Mouse (Mus musculus): ENCODE data around the gene Cd160. TPM values are rescaled to one million over a fixed set of nuclear protein-coding genes. Genes with fewer than 3 reads are reported as not detected.

Gene Cd160
- total and polyA plus RNA-seq, 3 experiments, result not detected

GRCm38 (mm10) chr3:96814342-96814741, 14.8 kb downstream of the Cd160 start:
- Histone ChIP-seq H3K27ac (ENCODE audit: insufficient read depth, low read depth) (no peak overlapping the region), H3K9ac (ENCODE audit: insufficient read depth, low read depth) (no peak overlapping the region), H3K4me2 (ENCODE audit: insufficient read depth, low read depth, poor library complexity, severe bottlenecking) (no peak overlapping the region), H3K36me3 (replicated peaks in 1 of 2; ENCODE audit: control insufficient read depth in 1 of 2, insufficient read depth in 1 of 2, low read length in 1 of 2) (no peaks in the 10 kb centered on the region), H3K4me1 (ENCODE audit: control insufficient read depth in 1 of 2, insufficient read depth in 2 of 2) (no peaks in the 10 kb centered on the region), H3K4me3 (replicated peaks in 1 of 3; ENCODE audit: low read depth in 2 of 3, low read length in 2 of 3, poor library complexity in 1 of 3) (no peak overlapping the region), H3K27me3 (replicated peaks) (no peaks in the 10 kb centered on the region), H3K79me2 (replicated peaks; ENCODE audit: control insufficient read depth, extremely low read depth, insufficient read depth, poor library complexity, severe bottlenecking) (no peaks in the 10 kb centered on the region), H3K9me3 (replicated peaks; ENCODE audit: low read length) (peaks cover 3% of the 10 kb centered on the region)
- dilution Hi-C loops (cut with MboI; ENCODE audit: extremely low pct_ligation_motif_present, extremely low pct_unique_long_range_greater_than_20kb, low sequenced_read_pairs), result no loop called here
- no peak for DNase-seq (ENCODE audit: extremely low read depth)
- in situ Hi-C loops (cut with MboI; ENCODE audit: low pct_ligation_motif_present, low pct_unique_long_range_greater_than_20kb, low sequenced_read_pairs), result loop anchor here (25.0 kb wide), 1 partner anchor 273 kb away; no protein-coding TSS in a partner anchor
- no peak for TF ChIP-seq SIN3A (IDR thresholded peaks at IDR 0.05; ENCODE audit: low read length)
- no peak for TF ChIP-seq POLR2A (IDR thresholded peaks at IDR 0.05; ENCODE audit: low read depth, low read length)
- no peak for TF ChIP-seq ELF1 (IDR thresholded peaks at IDR 0.05; ENCODE audit: low read depth, low read length)
- no peak for TF ChIP-seq MAX (IDR thresholded peaks at IDR 0.05; ENCODE audit: low read length)
- TF ChIP-seq ETS1 (conservative IDR thresholded peaks at IDR 0.05; ENCODE audit: low read depth, low read length), result no peak
- TF ChIP-seq E2F4 (IDR thresholded peaks at IDR 0.05; ENCODE audit: insufficient replicate concordance, low read depth, low read length), result no peak
- no peak for TF ChIP-seq ZMIZ1 (IDR thresholded peaks at IDR 0.05; ENCODE audit: low read depth, low read length)
- no peak for TF ChIP-seq CTCF (conservative IDR thresholded peaks at IDR 0.05 in 1 of 2, IDR thresholded peaks at IDR 0.05 in 1 of 2; ENCODE audit: low read depth in 2 of 2, low read length in 2 of 2)
- no peak for TF ChIP-seq MEF2A (IDR thresholded peaks at IDR 0.05; ENCODE audit: borderline replicate concordance, low read depth, low read length)
- no peak for TF ChIP-seq GABPA (IDR thresholded peaks at IDR 0.05; ENCODE audit: insufficient replicate concordance, low read depth, low read length)
- TF ChIP-seq MAZ (IDR thresholded peaks at IDR 0.05; ENCODE audit: low read depth, low read length), result no peak
- no peak for TF ChIP-seq KAT2A (IDR thresholded peaks at IDR 0.05; ENCODE audit: insufficient replicate concordance, low read length)
- TF ChIP-seq MYC (IDR thresholded peaks at IDR 0.05; ENCODE audit: low read depth, low read length), result no peak
- no peak for TF ChIP-seq ZC3H11A (IDR thresholded peaks at IDR 0.05; ENCODE audit: low read depth, low read length)
- TF ChIP-seq BHLHE40 (IDR thresholded peaks at IDR 0.05; ENCODE audit: low read depth, low read length), result no peak
- no peak for TF ChIP-seq RCOR1 (conservative IDR thresholded peaks at IDR 0.05; ENCODE audit: low read depth, low read length)

GRCm38 (mm10) chr3:96813591-96814244, 15.4 kb downstream of the Cd160 start:
- peaks cover 3% of the 10 kb centered on the region for H3K9me3 ChIP-seq (replicated peaks; ENCODE audit: low read length)
- TF ChIP-seq CHD2 (IDR thresholded peaks at IDR 0.05; ENCODE audit: low read length) (no peak), MAFK (IDR thresholded peaks at IDR 0.05; ENCODE audit: insufficient replicate concordance, low read length) (no peak), CHD1 (IDR thresholded peaks at IDR 0.05; ENCODE audit: low read depth, low read length) (no peak), PAX5 (IDR thresholded peaks at IDR 0.05; ENCODE audit: low read length) (no peak), ELF1 (IDR thresholded peaks at IDR 0.05; ENCODE audit: low read depth, low read length) (no peak), TCF12 (IDR thresholded peaks at IDR 0.05; ENCODE audit: low read depth, low read length) (no peak), CTCF (conservative IDR thresholded peaks at IDR 0.05 in 1 of 2, IDR thresholded peaks at IDR 0.05 in 1 of 2; ENCODE audit: low read depth in 2 of 2, low read length in 2 of 2) (no peak), UBTF (IDR thresholded peaks at IDR 0.05; ENCODE audit: low read depth, low read length) (no peak), RAD21 (IDR thresholded peaks at IDR 0.05; ENCODE audit: low read depth, low read length) (no peak), HCFC1 (IDR thresholded peaks at IDR 0.05; ENCODE audit: low read depth, low read length) (no peak), GABPA (IDR thresholded peaks at IDR 0.05; ENCODE audit: insufficient replicate concordance, low read depth, low read length) (no peak), NRF1 (IDR thresholded peaks at IDR 0.05; ENCODE audit: low read depth, low read length) (no peak)
- in situ Hi-C loops (cut with MboI; ENCODE audit: low pct_ligation_motif_present, low pct_unique_long_range_greater_than_20kb, low sequenced_read_pairs), result loop anchor here (25.0 kb wide), 1 partner anchor 274 kb away; no protein-coding TSS in a partner anchor
- H3K27ac ChIP-seq (ENCODE audit: insufficient read depth, low read depth), result no peak overlapping the region
- H3K27me3 ChIP-seq (replicated peaks), result no peaks in the 10 kb centered on the region
- H3K9ac ChIP-seq (ENCODE audit: insufficient read depth, low read depth), result no peak overlapping the region
- H3K79me2 ChIP-seq (replicated peaks; ENCODE audit: control insufficient read depth, extremely low read depth, insufficient read depth, poor library complexity, severe bottlenecking), result no peaks in the 10 kb centered on the region
- no peak overlapping the region for H3K4me3 ChIP-seq (replicated peaks in 1 of 3; ENCODE audit: low read depth in 2 of 3, low read length in 2 of 3, poor library complexity in 1 of 3)
- H3K36me3 ChIP-seq (replicated peaks in 1 of 2; ENCODE audit: control insufficient read depth in 1 of 2, insufficient read depth in 1 of 2, low read length in 1 of 2), result no peaks in the 10 kb centered on the region
- no peaks in the 10 kb centered on the region for H3K4me1 ChIP-seq (ENCODE audit: control insufficient read depth in 1 of 2, insufficient read depth in 2 of 2)
- dilution Hi-C loops (cut with MboI; ENCODE audit: extremely low pct_ligation_motif_present, extremely low pct_unique_long_range_greater_than_20kb, low sequenced_read_pairs), result no loop called here
- no peak for DNase-seq (ENCODE audit: extremely low read depth)
- H3K4me2 ChIP-seq (ENCODE audit: insufficient read depth, low read depth, poor library complexity, severe bottlenecking), result no peak overlapping the region

All from CH12.LX (cell line).